Mouse (Mus musculus) midbrain, embryonic 10.5 days (tissue): ENCODE results near the gene BC028528. TPM values are rescaled to one million over a fixed set of nuclear protein-coding genes. Genes with fewer than 3 reads are reported as not detected.
"Not testable (repeated sequence)": the region's sequence is repeated elsewhere in the genome, so short reads cannot be mapped to it uniquely, and the experiment has no call there.

Experiments used
- DNase-seq: peaks from one replicate; pipeline ENCODE4 v3.0.0-alpha.2; 2017; ENCODE audit warnings: low spot score
- H3K27ac ChIP-seq: fragments of 300-500 bp; sonication (generic); replicated peaks from 2 replicates; pipeline ENCODE4 v1.5.1; 2016; ENCODE audit warnings: mild to moderate bottlenecking
- H3K27me3 ChIP-seq: fragments of 300-500 bp; sonication (generic); 2 replicates; pipeline ENCODE4 v1.6.1; 2016; ENCODE audit warnings: low read depth, mild to moderate bottlenecking; ENCODE audit not compliant: poor library complexity, severe bottlenecking
- H3K36me3 ChIP-seq: fragments of 300-500 bp; sonication (generic); 2 replicates; pipeline ENCODE4 v1.6.1; 2016; ENCODE audit warnings: mild to moderate bottlenecking, moderate library complexity
- H3K4me1 ChIP-seq: fragments of 300-500 bp; sonication (generic); 2 replicates; pipeline ENCODE4 v1.6.1; 2016
- H3K4me3 ChIP-seq: fragments of 300-500 bp; sonication (generic); 2 replicates; pipeline ENCODE4 v1.5.1; 2016; ENCODE audit warnings: mild to moderate bottlenecking, moderate library complexity
- H3K9me3 ChIP-seq: fragments of 300-500 bp; sonication (generic); replicated peaks from 2 replicates; pipeline ENCODE4 v1.6.1; 2016; ENCODE audit warnings: mild to moderate bottlenecking
- WGBS: fragments of 180-500 bp; shearing (Covaris S2); methylation state at CpG from one replicate; pipeline ENCODE4 v1.1.7; 2016; 5-methylcytosine and 5-hydroxymethylcytosine counted together
- polyA plus RNA-seq: library from polyadenylated mRNA; unstranded; fragments of >200 nt; fragmentation: Nextera tagmentation; extraction: Ambion mirVana; gene quantifications from 2 replicates; pipeline ENCODE4 v1.2.1, GENCODE M21; 2016

Gene BC028528
- polyA plus RNA-seq, 1 experiment from 2014 or later: 8.1 TPM

- Histone ChIP-seq H3K36me3 (peaks cover 47% of the 10 kb centered on the region), H3K27me3 (no peaks in the 10 kb centered on the region), H3K4me3 (no peak overlapping the region), H3K27ac (no peak overlapping the region), H3K9me3 (no peaks in the 10 kb centered on the region), H3K4me1 (peaks cover 1% of the 10 kb centered on the region)
- WGBS: 73% methylated on average over 10 of the region's 10 CpGs
- no peak for DNase-seq
Observed at GRCm38 (mm10) chr3:95861216-95861615, 30.6 kb downstream of the BC028528 start.

GRCm38 (mm10) chr3:95860323-95860722 lies 31.5 kb downstream of the BC028528 start:
- H3K27ac ChIP-seq: no peak overlapping the region
- no peaks in the 10 kb centered on the region for H3K9me3 ChIP-seq
- no peaks in the 10 kb centered on the region for H3K27me3 ChIP-seq
- no peak overlapping the region for H3K4me3 ChIP-seq
- DNase-seq: no peak
- 90% methylated on average over 3 of the region's 3 CpGs for WGBS
- peaks cover 39% of the 10 kb centered on the region for H3K36me3 ChIP-seq
- H3K4me1 ChIP-seq: peaks cover 5% of the 10 kb centered on the region

- not testable (repeated sequence) for H3K27me3 ChIP-seq, H3K27ac ChIP-seq, DNase-seq, H3K9me3 ChIP-seq, H3K4me3 ChIP-seq
- H3K4me1 ChIP-seq: peaks cover 16% of the 10 kb centered on the region
- H3K36me3 ChIP-seq: peaks cover 25% of the 10 kb centered on the region
- WGBS: 94% methylated on average over 3 of the region's 3 CpGs
Observed at GRCm38 (mm10) chr3:95858278-95858677, 33.5 kb downstream of the BC028528 start.

GRCm38 (mm10) chr3:95857050-95857449 lies 34.8 kb downstream of the BC028528 start:
- DNase-seq, H3K9me3 ChIP-seq, H3K27ac ChIP-seq, H3K4me3 ChIP-seq, H3K27me3 ChIP-seq: not testable (repeated sequence)
- H3K4me1 ChIP-seq: peaks cover 16% of the 10 kb centered on the region
- peaks cover 28% of the 10 kb centered on the region for H3K36me3 ChIP-seq
- 90% methylated on average over 1 of the region's 1 CpGs for WGBS

- Histone ChIP-seq H3K4me1 (peaks cover 16% of the 10 kb centered on the region), H3K9me3 (no peaks in the 10 kb centered on the region), H3K27me3 (no peaks in the 10 kb centered on the region), H3K27ac (peak overlapping the region; percentile 93), H3K4me3 (peak overlapping the region; percentile 95), H3K36me3 (peaks cover 28% of the 10 kb centered on the region)
- DNase-seq: no peak
- WGBS: 26% methylated on average over 7 of the region's 7 CpGs
Observed at GRCm38 (mm10) chr3:95856115-95856514, 35.7 kb downstream of the BC028528 start.

- H3K9me3 ChIP-seq: no peaks in the 10 kb centered on the region
- H3K4me3 ChIP-seq: peak within 1 kb of the TSS; percentile 95
- H3K4me1 ChIP-seq: peaks cover 16% of the 10 kb centered on the region
- H3K27ac ChIP-seq: peak within 1 kb of the TSS; percentile 93
- no peaks in the 10 kb centered on the region for H3K27me3 ChIP-seq
- DNase-seq: peak; percentile 93
- under 1% methylated on average over 56 of the region's 56 CpGs for WGBS
- peaks cover 33% of the 10 kb centered on the region for H3K36me3 ChIP-seq
Observed at GRCm38 (mm10) chr3:95855502-95856089, 36.2 kb downstream of the BC028528 start, which contains the start of gene Prpf3. Gene Prpf3 (minus strand): TSS chr3:95855885.

GRCm38 (mm10) chr3:95851317-95851716 lies 40.5 kb downstream of the BC028528 start:
- no peak for DNase-seq
- no peak overlapping the region for H3K27ac ChIP-seq
- no peak overlapping the region for H3K4me3 ChIP-seq
- H3K36me3 ChIP-seq: peaks cover 76% of the 10 kb centered on the region
- WGBS: 94% methylated on average over 8 of the region's 8 CpGs
- H3K9me3 ChIP-seq: no peaks in the 10 kb centered on the region
- H3K27me3 ChIP-seq: no peaks in the 10 kb centered on the region
- H3K4me1 ChIP-seq: peaks cover 15% of the 10 kb centered on the region

GRCm38 (mm10) chr3:95850611-95851010 lies 41.2 kb downstream of the BC028528 start:
- H3K4me3 ChIP-seq: no peak overlapping the region
- H3K27ac ChIP-seq: no peak overlapping the region
- WGBS: 89% methylated on average over 4 of the region's 4 CpGs
- H3K9me3 ChIP-seq: no peaks in the 10 kb centered on the region
- peaks cover 12% of the 10 kb centered on the region for H3K4me1 ChIP-seq
- DNase-seq: no peak
- no peaks in the 10 kb centered on the region for H3K27me3 ChIP-seq
- peaks cover 83% of the 10 kb centered on the region for H3K36me3 ChIP-seq

- H3K4me1 ChIP-seq: no peaks in the 10 kb centered on the region
- 91% methylated on average over 3 of the region's 3 CpGs for WGBS
- no peak overlapping the region for H3K27ac ChIP-seq
- no peak for DNase-seq
- no peaks in the 10 kb centered on the region for H3K27me3 ChIP-seq
- H3K36me3 ChIP-seq: peaks cover 100% of the 10 kb centered on the region
- no peak overlapping the region for H3K4me3 ChIP-seq
- H3K9me3 ChIP-seq: no peaks in the 10 kb centered on the region
Observed at GRCm38 (mm10) chr3:95842503-95843214, 49.1 kb downstream of the BC028528 start.

GRCm38 (mm10) chr3:95839250-95839649 lies 52.6 kb downstream of the BC028528 start:
- Histone ChIP-seq H3K27me3 (no peaks in the 10 kb centered on the region), H3K9me3 (no peaks in the 10 kb centered on the region), H3K4me1 (no peaks in the 10 kb centered on the region), H3K4me3 (no peak overlapping the region), H3K27ac (no peak overlapping the region), H3K36me3 (peaks cover 100% of the 10 kb centered on the region)
- DNase-seq: no peak
- 91% methylated on average over 2 of the region's 2 CpGs for WGBS

Other genes starting within 250 kb of the BC028528 start
- 41.9 and 47.6 TPM in 2 replicates for gene Mcl1, start 233.2 kb downstream of the BC028528 start, polyA plus RNA-seq
- 0.78 and 1.4 TPM in 2 replicates for gene Adamtsl4, start 204.1 kb downstream of the BC028528 start, polyA plus RNA-seq
- 18.1 and 19.5 TPM in 2 replicates for gene Ecm1, start 152.4 kb downstream of the BC028528 start, polyA plus RNA-seq
- 54.1 and 64.4 TPM in 2 replicates for gene Tars2, start 131.8 kb downstream of the BC028528 start, polyA plus RNA-seq
- gene Rprd2, start 73.1 kb downstream of the BC028528 start, polyA plus RNA-seq: 18.1 and 22.1 TPM in 2 replicates
- gene Prpf3, start 36.1 kb downstream of the BC028528 start, polyA plus RNA-seq: 65.8 and 66.5 TPM in 2 replicates
- gene Mrps21, start 20.5 kb downstream of the BC028528 start, polyA plus RNA-seq: 354 and 390 TPM in 2 replicates
- 7.9 and 12.3 TPM in 2 replicates for gene Ciart, start 9.8 kb downstream of the BC028528 start, polyA plus RNA-seq
- gene Aph1a, start 2.0 kb upstream of the BC028528 start, polyA plus RNA-seq: 31.1 and 37.4 TPM in 2 replicates
- gene Car14, start 12.7 kb upstream of the BC028528 start, polyA plus RNA-seq: 67.7 and 93.9 TPM in 2 replicates
- 366 and 378 TPM in 2 replicates for gene Anp32e, start 37.2 kb upstream of the BC028528 start, polyA plus RNA-seq
- gene Plekho1, start 104.0 kb upstream of the BC028528 start, polyA plus RNA-seq: 66.8 and 69.0 TPM in 2 replicates
- gene Vps45, start 166.5 kb upstream of the BC028528 start, polyA plus RNA-seq: 28.6 and 33.3 TPM in 2 replicates
- 16.5 and 18.9 TPM in 2 replicates for gene Otud7b, start 212.5 kb upstream of the BC028528 start, polyA plus RNA-seq